9 mouse cellular contexts compared by ENCODE assay signal in the genomic region with DNA sequence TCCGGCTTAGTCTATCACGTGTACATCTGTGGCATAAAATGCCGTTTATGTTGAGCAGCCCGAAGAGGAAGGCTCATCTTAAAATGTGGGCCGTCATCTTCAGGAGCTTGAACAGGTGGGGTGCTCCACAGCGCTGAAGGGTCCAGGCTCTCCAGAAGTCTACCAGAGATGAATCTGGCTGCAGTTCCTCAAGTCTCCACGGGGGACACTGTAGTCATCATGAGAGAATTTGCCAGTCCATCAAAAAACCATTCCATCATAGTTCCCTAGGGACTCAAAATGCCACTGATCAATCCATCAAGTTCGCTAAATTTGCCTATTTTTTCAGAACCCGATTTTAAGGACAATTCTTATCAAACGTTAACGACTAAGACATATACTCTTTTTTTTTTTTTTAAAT. TPM values are rescaled to one million over a fixed set of nuclear protein-coding genes. Genes with fewer than 3 reads are reported as not detected.
DNase-seq lines count a peak whose midpoint lies in the region; ATAC-seq and TF ChIP-seq lines count a peak whose summit lies in the region.
"Had no signal": no experiment of that assay in that cellular context is flagged by ENCODE, and none has a peak within 500 bp of the region (broad histone marks: within the 10 kb centered on the region; RNA-seq: fewer than 3 reads in every experiment).

No protein-coding gene starts in this region.

- H3K9me3 ChIP-seq in hindbrain, embryonic 11.5 days (ENCODE audit: control insufficient read depth, low read length), result no peaks in the 10 kb centered on the region
- H3K9me3 ChIP-seq in hindbrain, embryonic 16.5 days (ENCODE audit: control insufficient read depth, low read length), result no peaks in the 10 kb centered on the region
- no peaks in the 10 kb centered on the region for H3K9me3 ChIP-seq in ES-E14 (ENCODE audit: control insufficient read depth, insufficient read depth, low read depth, low read length)
- no peaks in the 10 kb centered on the region for H3K9me3 ChIP-seq in intestine, embryonic 15.5 days
- H3K9me3 ChIP-seq: hindbrain, embryonic 15.5 days had no signal

- in situ Hi-C loops in ES-E14 (cut with MboI; ENCODE audit: low sequenced_read_pairs in 2 of 2, unreplicated experiment in 2 of 2), result no loop called here

- no peak overlapping the region for H3K27ac ChIP-seq in hindbrain, embryonic 11.5 days (ENCODE audit: low read depth, low read length)
- no peak overlapping the region for H3K27ac ChIP-seq in hindbrain, embryonic 16.5 days (ENCODE audit: low read depth, low read length)
- H3K27ac ChIP-seq in ES-E14 (ENCODE audit: insufficient read depth, low read depth, low read length, poor library complexity, severe bottlenecking), result no peak overlapping the region
- no peak overlapping the region for H3K27ac ChIP-seq in left cerebral cortex, adult 2 months
- H3K27ac ChIP-seq in intestine, embryonic 15.5 days, result no peak overlapping the region
- H3K27ac ChIP-seq: hindbrain, embryonic 15.5 days had no signal

- no peak overlapping the region for H3K9ac ChIP-seq in hindbrain, embryonic 11.5 days (ENCODE audit: low read depth, low read length)
- H3K9ac ChIP-seq in hindbrain, embryonic 16.5 days (ENCODE audit: low read depth, low read length), result no peak overlapping the region
- H3K9ac ChIP-seq in ES-E14 (ENCODE audit: insufficient read depth, low read depth, low read length, poor library complexity, severe bottlenecking), result no peak overlapping the region
- H3K9ac ChIP-seq in intestine, embryonic 15.5 days, result no peak overlapping the region
- H3K9ac ChIP-seq: hindbrain, embryonic 15.5 days had no signal

- H3K27me3 ChIP-seq in hindbrain, embryonic 11.5 days (ENCODE audit: control insufficient read depth, insufficient read depth, low read length), result no peaks in the 10 kb centered on the region
- H3K27me3 ChIP-seq in hindbrain, embryonic 16.5 days (replicated peaks; ENCODE audit: control insufficient read depth, insufficient read depth, low read length), result no peaks in the 10 kb centered on the region
- no peaks in the 10 kb centered on the region for H3K27me3 ChIP-seq in intestine, embryonic 15.5 days (replicated peaks)
- H3K27me3 ChIP-seq: hindbrain, embryonic 15.5 days had no signal

- 42% methylated on average over 11 of the region's 11 CpGs for WGBS in hindbrain, embryonic 11.5 days
- 43% methylated on average over 11 of the region's 11 CpGs for WGBS in hindbrain, embryonic 16.5 days
- WGBS in intestine, embryonic 15.5 days, result 39% methylated on average over 11 of the region's 11 CpGs

- no peak overlapping the region for H3K4me2 ChIP-seq in hindbrain, embryonic 11.5 days (replicated peaks; ENCODE audit: low read depth, low read length)
- H3K4me2 ChIP-seq in hindbrain, embryonic 16.5 days (ENCODE audit: low read length), result no peak overlapping the region
- H3K4me2 ChIP-seq in intestine, embryonic 15.5 days (replicated peaks), result no peak overlapping the region
- H3K4me2 ChIP-seq: hindbrain, embryonic 15.5 days had no signal

- intact Hi-C loops in left cerebral cortex, adult 2 months (cut with DNase I), result loop anchor here (1.0 to 10.0 kb wide), 4 partner anchors 61 to 209 kb away; a partner anchor contains a TSS

- ATAC-seq in hindbrain, embryonic 11.5 days (ENCODE audit: low FRiP score), result no peak
- ATAC-seq in hindbrain, embryonic 16.5 days, result no peak
- ATAC-seq in intestine, embryonic 15.5 days, result no peak

- no peak overlapping the region for H3K4me3 ChIP-seq in hindbrain, embryonic 11.5 days (ENCODE audit: low read depth, low read length)
- no peak overlapping the region for H3K4me3 ChIP-seq in hindbrain, embryonic 16.5 days (ENCODE audit: low read length)
- no peak overlapping the region for H3K4me3 ChIP-seq in ES-E14 (ENCODE audit: insufficient read depth in 1 of 2, low read depth in 1 of 2, low read length in 2 of 2, poor library complexity in 1 of 2, severe bottlenecking in 1 of 2)
- no peak overlapping the region for H3K4me3 ChIP-seq in left cerebral cortex, adult 2 months
- no peak overlapping the region for H3K4me3 ChIP-seq in intestine, embryonic 15.5 days (replicated peaks)
- H3K4me3 ChIP-seq: hindbrain, embryonic 15.5 days had no signal

- peak; percentile 71 for DNase-seq in hindbrain, embryonic 11.5 days (ENCODE audit: low spot score)
- DNase-seq in ES-E14 (ENCODE audit: low read depth, low spot score), result peak; percentile 69
- peak; percentile 76 to 81 for DNase-seq in cerebellum, adult 18-20 months
- DNase-seq in gastrocnemius, postnatal 10 days, result peak; percentile 55
- DNase-seq in left cerebral cortex, adult 2 months (ENCODE audit: extremely low spot score in 1 of 2, low spot score in 2 of 2), result peak; percentile 32 to 59
- peak; percentile 34 for DNase-seq in retina, postnatal 7 days (ENCODE audit: low read depth, low spot score)

- no peaks in the 10 kb centered on the region for H3K4me1 ChIP-seq in hindbrain, embryonic 11.5 days (replicated peaks; ENCODE audit: control insufficient read depth, insufficient read depth, low read length)
- peaks cover 10% of the 10 kb centered on the region for H3K4me1 ChIP-seq in hindbrain, embryonic 16.5 days (ENCODE audit: control insufficient read depth, insufficient read depth, low read depth, low read length)
- H3K4me1 ChIP-seq in ES-E14 (ENCODE audit: control insufficient read depth in 2 of 2, insufficient read depth in 2 of 2, low read length in 2 of 2, poor library complexity in 1 of 2), result peaks cover 15 to 16% of the 10 kb centered on the region in 2 experiments; a peak in 3 of 4 replicates
- H3K4me1 ChIP-seq in intestine, embryonic 15.5 days (replicated peaks), result 0 out of 2 replicates have a peak, but pooled peaks cover 3% of the 10 kb centered on the region

- H3K36me3 ChIP-seq in hindbrain, embryonic 11.5 days (ENCODE audit: control insufficient read depth, insufficient read depth, low read length), result no peaks in the 10 kb centered on the region
- H3K36me3 ChIP-seq in hindbrain, embryonic 16.5 days (ENCODE audit: control insufficient read depth, insufficient read depth, low read length), result no peaks in the 10 kb centered on the region
- H3K36me3 ChIP-seq in ES-E14 (ENCODE audit: control insufficient read depth, insufficient read depth, low read length, poor library complexity, severe bottlenecking), result no peaks in the 10 kb centered on the region
- no peaks in the 10 kb centered on the region for H3K36me3 ChIP-seq in intestine, embryonic 15.5 days
- H3K36me3 ChIP-seq: hindbrain, embryonic 15.5 days had no signal

- TF ChIP-seq CTCF in left cerebral cortex, adult 2 months (IDR thresholded peaks at IDR 0.05), result peak; percentile 87

TF ChIP-seq in ES-E14, 5 proteins besides CTCF, POLR2A, EP300 and RAD21:
- TF ChIP-seq ZNF384 (IDR thresholded peaks at IDR 0.05; ENCODE audit: low read depth, low read length), result peak; percentile 9; the same call in 1 of the 2 replicates
- no peak for TF ChIP-seq HCFC1 (IDR thresholded peaks at IDR 0.05; ENCODE audit: borderline replicate concordance, insufficient read depth, low read length)
- TF ChIP-seq MAFK (IDR thresholded peaks at IDR 0.05; ENCODE audit: insufficient read depth, low read depth, low read length), result peak; percentile 76

RNA-seq across cellular contexts. Expression of a gene that starts 36.6 kb away (rescaled TPM):
- 6.5 and 7.5 TPM in 2 replicates for polyA plus RNA-seq in hindbrain, embryonic 11.5 days (2014; fragmentation: Nextera tagmentation; extraction: Ambion mirVana)
- 8.9 and 9.4 TPM in 2 replicates for polyA plus RNA-seq in hindbrain, embryonic 16.5 days (2015; fragmentation: Nextera tagmentation; extraction: Ambion mirVana)
- 11.8 and 29.1 TPM in 2 replicates for total RNA-seq in ES-E14 (2012; rRNA removed)
- 100 to 1,000 TPM; 194 to 198 TPM for total RNA-seq in gastrocnemius, postnatal 10 days (2021)
- total RNA-seq in left cerebral cortex, adult 2 months (2021), result 10 to 100 TPM; 11.0 to 12.6 TPM
- polyA plus RNA-seq in intestine, embryonic 15.5 days (2015; fragmentation: Nextera tagmentation; extraction: Ambion mirVana), result 11.4 and 12.1 TPM in 2 replicates
